Mouse (Mus musculus) adipose tissue, adult 10 weeks (tissue): Measurements from ENCODE around the gene Gm20449. TPM values are rescaled to one million over a fixed set of nuclear protein-coding genes. Genes with fewer than 3 reads are reported as not detected.

Source experiments
- polyA plus RNA-seq: library from polyadenylated mRNA; stranded (reverse); fragments of 350-450 nt; fragmentation: Illumina TruSeq; extraction: RNeasy Lipid Tissue Mini Kit (QIAGEN cat#74804); gene quantifications from one replicate; pipeline ENCODE4 v1.2.3, GENCODE M21; 2014; ENCODE audit warnings: low read depth, low replicate concordance

Gm20449 gene
- 0.20 TPM for polyA plus RNA-seq

DNA sequence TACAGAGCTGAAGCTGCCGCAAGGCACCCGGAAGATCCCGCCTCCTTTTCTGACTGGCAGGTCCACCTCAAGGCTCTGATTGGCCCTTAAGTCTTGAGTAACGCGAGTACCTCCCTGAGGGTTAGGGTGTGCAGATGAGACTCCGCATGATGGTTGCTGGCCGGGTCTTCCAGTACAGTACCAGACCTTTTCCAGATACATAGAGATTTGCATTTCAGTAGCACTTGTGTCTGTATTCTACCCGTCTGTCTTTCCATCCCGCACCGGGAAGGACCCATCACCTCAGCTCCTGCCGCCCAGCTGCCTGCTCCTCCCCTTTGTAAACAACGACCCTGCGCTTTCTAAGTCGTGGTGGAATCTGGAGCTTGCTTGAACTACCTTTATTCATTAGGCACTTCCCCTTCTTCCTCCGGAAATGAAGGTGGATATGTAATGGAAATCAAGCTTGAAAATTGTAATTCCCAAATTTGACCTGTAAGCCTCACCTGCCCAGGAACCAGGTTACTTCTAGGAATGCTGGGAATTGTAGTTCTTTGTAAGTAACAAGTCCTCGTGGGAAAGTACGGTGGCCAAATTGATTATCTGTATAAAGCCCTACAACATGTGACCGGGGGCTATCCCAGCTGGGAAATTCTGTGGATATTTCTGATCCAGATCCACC, at the start of gene Gm20449, which contains the start of gene AW146154:
Gene Gm20449, minus strand, starts transcription at position 29 of the 661 bp plus-strand sequence.
Gene AW146154, minus strand, starts transcription at position 502 of the 661 bp plus-strand sequence.

DNA sequence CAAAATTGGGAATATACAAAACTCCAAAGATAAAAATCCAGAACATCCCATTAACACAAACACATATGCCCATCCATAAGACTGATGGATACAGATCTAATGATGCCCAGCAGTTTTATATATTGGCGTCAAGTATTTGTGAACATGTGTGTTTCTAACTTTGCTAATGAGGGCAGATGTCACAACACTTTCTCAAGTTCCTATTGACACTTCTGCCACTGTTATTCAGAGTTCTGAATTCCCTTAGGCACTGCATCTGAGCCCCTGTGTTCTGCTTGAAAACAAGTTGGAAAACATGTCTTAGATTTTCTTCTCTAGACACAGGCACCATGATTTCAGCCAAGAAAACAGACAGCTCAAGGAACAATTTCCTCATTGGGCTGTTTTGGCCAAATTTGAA, 50.6 kb downstream of the Gm20449 start, which contains the start of gene Vmn2r57:
Gene Vmn2r57, minus strand, starts transcription at position 101 of the 400 bp plus-strand sequence.

DNA sequence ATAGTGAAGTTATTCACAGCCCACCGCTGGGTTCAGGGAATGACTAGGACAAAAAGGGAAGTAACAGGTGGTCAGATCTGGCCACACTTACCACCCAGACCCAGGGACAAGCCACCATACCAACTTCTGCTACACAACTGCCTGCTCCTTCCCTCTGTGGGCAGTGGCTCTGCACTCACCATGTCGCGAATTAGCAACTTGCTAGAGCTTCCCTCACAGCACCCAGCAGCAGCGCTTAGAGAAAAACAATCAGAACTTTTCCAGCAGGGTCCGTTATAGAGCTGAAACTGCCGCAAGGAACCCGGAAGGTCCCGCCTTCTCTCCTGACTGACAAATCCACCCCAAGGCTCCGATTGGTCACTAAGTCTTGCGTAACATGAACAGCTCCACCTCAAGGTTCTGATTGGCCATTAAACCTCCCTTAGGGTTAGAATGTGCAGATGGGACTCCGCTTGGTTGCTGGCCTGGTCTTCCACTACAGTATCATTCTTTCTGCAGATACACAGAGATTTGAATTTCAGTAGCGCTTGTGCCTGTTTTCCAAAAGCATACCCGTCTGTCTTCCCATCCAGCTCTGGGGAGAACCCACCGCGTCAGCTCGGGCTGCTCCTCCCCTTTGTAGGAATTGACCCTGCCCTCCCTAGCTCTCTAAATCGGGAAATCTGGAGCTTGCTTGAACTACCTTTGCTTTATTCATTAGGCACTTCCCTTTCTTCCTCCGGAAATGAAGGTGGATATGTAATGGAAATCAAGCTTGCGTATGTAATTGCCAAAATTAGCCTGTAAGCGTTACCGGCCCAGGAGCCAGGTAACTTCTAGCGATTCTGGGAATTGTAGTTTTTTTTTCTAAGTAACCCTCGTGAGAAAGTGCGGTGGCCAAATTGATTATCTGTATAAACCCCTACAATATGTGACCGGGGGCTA, 105.9 kb downstream of the Gm20449 start, which contains the start of gene AI987944:
Gene AI987944, minus strand, starts transcription at position 332 of the 924 bp plus-strand sequence.

Other genes starting within 250 kb of the Gm20449 start
- gene AI987944, start 106.0 kb downstream of the Gm20449 start, polyA plus RNA-seq = 12.8 TPM
- gene Vmn2r57, start 50.7 kb downstream of the Gm20449 start, polyA plus RNA-seq = 0.63 TPM
- gene AW146154, start 473 bp upstream of the Gm20449 start, polyA plus RNA-seq = 11.0 TPM
- 12.5 TPM for gene Gm6871, start 74.2 kb upstream of the Gm20449 start, polyA plus RNA-seq
- 13.2 TPM for gene 2610021A01Rik, start 99.8 kb upstream of the Gm20449 start, polyA plus RNA-seq
- gene Zfp788, start 133.8 kb upstream of the Gm20449 start, polyA plus RNA-seq = 16.7 TPM